Mouse (Mus musculus) ES-E14 (cell line): ENCODE results near the gene Tnfrsf11a.

Source experiments
- CHD2 ChIP-seq: IDR thresholded peaks from 2 replicates; pipeline ENCODE4 v1.6.1; 2014; ENCODE audit warnings: mild to moderate bottlenecking, low read depth, low read length, inconsistent platforms
- HCFC1 ChIP-seq: IDR thresholded peaks from 2 replicates; pipeline ENCODE4 v1.6.1; 2012; ENCODE audit warnings: low read length, inconsistent platforms, borderline replicate concordance; ENCODE audit not compliant: insufficient read depth
- MAFK ChIP-seq: IDR thresholded peaks from 2 replicates; pipeline ENCODE4 v1.6.1; 2014; ENCODE audit warnings: mild to moderate bottlenecking, low read depth, low read length, inconsistent platforms; ENCODE audit not compliant: insufficient read depth
- ZC3H11A ChIP-seq: IDR thresholded peaks from 2 replicates; pipeline ENCODE4 v1.6.1; 2012; ENCODE audit warnings: low read depth, mild to moderate bottlenecking, inconsistent platforms, low read length, borderline replicate concordance
- ZNF384 ChIP-seq: IDR thresholded peaks from 2 replicates; pipeline ENCODE4 v1.6.1; 2012; ENCODE audit warnings: low read depth, low read length, inconsistent platforms

DNA sequence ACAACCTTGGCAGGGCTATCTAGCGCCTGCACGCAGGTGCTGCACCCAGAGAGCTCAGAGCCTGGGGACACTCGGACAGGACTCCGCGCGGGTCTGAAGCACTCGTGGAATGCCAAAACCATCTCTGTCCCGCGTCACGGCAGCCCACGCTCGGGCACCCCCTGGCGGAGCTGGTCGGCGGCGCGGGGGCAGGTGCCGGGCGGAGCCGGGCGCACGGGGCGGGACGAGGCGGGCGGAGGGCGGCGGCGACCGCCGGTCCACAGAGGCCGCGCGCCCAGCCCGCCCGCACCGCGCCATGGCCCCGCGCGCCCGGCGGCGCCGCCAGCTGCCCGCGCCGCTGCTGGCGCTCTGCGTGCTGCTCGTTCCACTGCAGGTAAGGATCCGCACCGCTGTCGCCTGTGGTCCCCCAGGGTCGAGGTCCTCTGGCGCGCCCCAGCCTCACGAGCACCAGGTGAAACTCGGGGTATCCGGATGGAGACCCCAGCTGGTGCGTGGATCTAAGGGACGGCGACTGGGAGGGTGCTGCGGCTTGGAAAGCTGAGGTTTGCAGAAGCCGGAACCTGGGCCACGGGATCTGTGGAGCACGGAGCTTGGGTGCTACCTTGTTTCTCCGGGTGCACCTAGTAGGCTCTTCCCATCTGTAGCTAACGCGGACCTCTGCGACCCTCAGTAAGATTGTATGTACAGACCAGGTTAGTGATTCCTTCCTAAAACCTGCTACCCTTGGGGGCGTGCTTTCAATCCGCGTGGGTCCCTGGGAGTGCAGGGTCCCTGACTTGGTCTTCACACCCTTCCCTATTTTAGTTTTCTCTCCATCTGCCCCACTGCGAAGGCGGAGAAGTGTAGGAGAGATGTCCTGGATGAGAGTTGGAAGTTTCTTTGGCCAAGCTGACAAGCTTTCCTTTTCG, at the start of gene Tnfrsf11a:
- TF ChIP-seq ZNF384 (no peak), ZC3H11A (no peak), CHD2 (no peak), HCFC1 (no peak), MAFK (no peak)
